Mouse (Mus musculus): ENCODE data around the gene Trank1. TPM values are rescaled to one million over a fixed set of nuclear protein-coding genes. Genes with fewer than 3 reads are reported as not detected.

Trank1 gene
- polyA plus RNA-seq, 1 experiment from 2014 or later, result 20.7 TPM

DNA sequence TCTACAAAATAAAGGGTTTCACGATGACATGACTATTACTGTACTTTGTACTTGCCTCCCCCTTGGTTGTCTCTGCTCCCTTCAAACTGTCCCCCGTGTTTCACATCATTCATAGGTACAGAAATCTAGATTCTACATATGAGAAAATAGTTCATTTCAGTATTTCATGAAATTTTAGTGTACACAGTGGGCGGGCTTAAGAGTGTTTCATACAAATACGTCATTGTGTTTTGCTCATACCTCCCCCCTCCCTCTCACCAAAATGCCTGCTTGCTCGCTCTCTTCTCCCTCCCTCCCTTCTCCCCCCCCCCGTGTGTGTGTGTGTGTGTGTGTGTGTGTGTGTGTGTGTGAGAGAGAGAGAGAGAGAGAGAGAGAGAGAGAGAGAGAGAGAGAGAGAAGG is 1.8 kb downstream of the Trank1 start:
- Histone ChIP-seq H3K4me1 (ENCODE audit: control insufficient read depth, insufficient read depth, low read length) (peaks cover 2% of the 10 kb centered on the region), H3K4me3 (ENCODE audit: low read depth, low read length) (peak overlapping the region; percentile 62), H3K27ac (ENCODE audit: low read length) (no peak overlapping the region), H3K9ac (ENCODE audit: low read depth, low read length) (no peak overlapping the region), H3K36me3 (ENCODE audit: control insufficient read depth, insufficient read depth, low read length) (0 out of 2 replicates have a peak, but pooled peaks cover 3% of the 10 kb centered on the region), H3K9me3 (replicated peaks; ENCODE audit: control insufficient read depth, low read length, poor library complexity, severe bottlenecking) (no peaks in the 10 kb centered on the region; the same call in 1 of the 2 replicates), H3K27me3 (ENCODE audit: control insufficient read depth, insufficient read depth, low read depth, low read length) (peaks cover 30% of the 10 kb centered on the region), H3K4me2 (ENCODE audit: low read length) (peak overlapping the region; percentile 84)
- ATAC-seq, result no peak
- WGBS, result 16% methylated on average over 5 of the region's 6 CpGs

DNA sequence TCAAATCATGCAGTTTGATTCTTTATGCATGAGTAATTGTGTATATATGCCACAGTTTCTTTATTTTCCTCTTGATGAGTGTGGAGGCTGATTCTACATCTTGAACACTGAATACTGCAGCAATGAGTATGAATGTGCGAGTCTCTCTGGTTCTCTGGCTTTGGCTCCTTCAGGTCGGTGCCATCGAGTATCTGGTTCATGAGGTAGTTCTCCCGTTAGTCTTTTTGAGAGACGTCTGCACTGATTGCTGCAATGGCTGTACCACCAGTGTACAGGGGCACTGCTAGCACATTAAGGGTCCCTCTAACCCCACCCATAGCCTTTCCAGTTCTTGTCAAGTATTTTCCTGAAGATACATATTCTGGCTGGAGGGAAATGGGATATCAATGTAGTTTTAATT is 2.3 kb downstream of the Trank1 start:
- peaks cover 2% of the 10 kb centered on the region for H3K4me1 ChIP-seq (ENCODE audit: control insufficient read depth, insufficient read depth, low read length)
- ATAC-seq, result no peak
- peaks cover 30% of the 10 kb centered on the region for H3K27me3 ChIP-seq (ENCODE audit: control insufficient read depth, insufficient read depth, low read depth, low read length)
- H3K9me3 ChIP-seq (replicated peaks; ENCODE audit: control insufficient read depth, low read length, poor library complexity, severe bottlenecking), result no peaks in the 10 kb centered on the region; the same call in 1 of the 2 replicates
- H3K36me3 ChIP-seq (ENCODE audit: control insufficient read depth, insufficient read depth, low read length), result 0 out of 2 replicates have a peak, but pooled peaks cover 3% of the 10 kb centered on the region
- H3K27ac ChIP-seq (ENCODE audit: low read length), result no peak overlapping the region
- H3K4me3 ChIP-seq (ENCODE audit: low read depth, low read length), result no peak overlapping the region
- no peak overlapping the region for H3K9ac ChIP-seq (ENCODE audit: low read depth, low read length)
- H3K4me2 ChIP-seq (ENCODE audit: low read length), result peak overlapping the region; percentile 84; the same call in 1 of the 2 replicates
- 24% methylated on average over 5 of the region's 5 CpGs for WGBS

DNA sequence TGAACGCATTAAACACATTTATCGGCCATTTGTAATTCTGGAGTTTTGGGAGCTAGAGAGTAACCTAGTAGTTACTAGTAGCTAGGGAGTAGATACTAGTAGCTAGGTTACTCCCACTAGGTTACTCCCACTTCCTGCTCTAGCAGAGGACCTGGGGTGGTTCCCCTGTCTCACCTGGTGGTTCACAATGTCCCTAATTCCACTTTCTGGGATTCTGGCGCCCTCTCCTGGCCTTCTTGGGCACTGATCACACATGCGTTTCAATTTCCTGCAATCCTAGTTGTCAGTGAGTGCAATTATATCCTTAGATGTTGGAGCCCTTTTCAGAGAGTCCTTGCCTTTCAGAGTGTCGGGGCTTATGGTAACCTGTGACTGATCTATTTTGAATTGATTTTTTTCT is 2.7 kb downstream of the Trank1 start:
- Histone ChIP-seq H3K4me3 (ENCODE audit: low read depth, low read length) (no peak overlapping the region), H3K27me3 (ENCODE audit: control insufficient read depth, insufficient read depth, low read depth, low read length) (peaks cover 30% of the 10 kb centered on the region), H3K36me3 (ENCODE audit: control insufficient read depth, insufficient read depth, low read length) (0 out of 2 replicates have a peak, but pooled peaks cover 3% of the 10 kb centered on the region), H3K9ac (ENCODE audit: low read depth, low read length) (no peak overlapping the region), H3K4me1 (ENCODE audit: control insufficient read depth, insufficient read depth, low read length) (peaks cover 2% of the 10 kb centered on the region), H3K27ac (ENCODE audit: low read length) (no peak overlapping the region), H3K9me3 (replicated peaks; ENCODE audit: control insufficient read depth, low read length, poor library complexity, severe bottlenecking) (no peaks in the 10 kb centered on the region; the same call in 1 of the 2 replicates), H3K4me2 (ENCODE audit: low read length) (no peak overlapping the region)
- WGBS, result 32% methylated on average over 5 of the region's 5 CpGs
- ATAC-seq, result no peak

DNA sequence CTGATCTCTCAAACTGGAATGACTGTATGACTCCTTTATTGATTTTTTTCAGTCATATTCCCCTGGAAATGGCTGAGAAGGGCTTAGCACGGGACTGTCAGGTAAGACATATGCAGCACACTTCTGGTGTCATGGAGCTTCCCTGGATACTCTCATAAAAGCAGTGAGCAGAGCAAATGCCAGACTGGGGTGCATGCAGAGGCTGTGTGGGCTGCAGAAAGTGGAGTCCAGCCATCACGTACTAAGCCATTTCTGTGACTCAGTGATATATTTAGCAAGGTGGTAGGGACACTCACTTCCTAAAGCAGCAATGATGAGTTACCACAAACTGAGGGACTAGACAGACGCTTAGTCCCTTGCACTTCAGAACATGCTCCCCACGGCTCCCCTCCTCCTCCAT is 9.4 kb downstream of the Trank1 start:
- no peak for ATAC-seq
- WGBS, result 85% methylated on average over 4 of the region's 4 CpGs
- Histone ChIP-seq H3K4me1 (ENCODE audit: control insufficient read depth, insufficient read depth, low read length) (no peaks in the 10 kb centered on the region), H3K4me2 (ENCODE audit: low read length) (no peak overlapping the region), H3K27me3 (ENCODE audit: control insufficient read depth, insufficient read depth, low read depth, low read length) (no peaks in the 10 kb centered on the region; the same call in 1 of the 2 replicates), H3K4me3 (ENCODE audit: low read depth, low read length) (no peak overlapping the region), H3K27ac (ENCODE audit: low read length) (no peak overlapping the region), H3K9ac (ENCODE audit: low read depth, low read length) (no peak overlapping the region), H3K9me3 (replicated peaks; ENCODE audit: control insufficient read depth, low read length, poor library complexity, severe bottlenecking) (no peaks in the 10 kb centered on the region), H3K36me3 (ENCODE audit: control insufficient read depth, insufficient read depth, low read length) (no peaks in the 10 kb centered on the region)

DNA sequence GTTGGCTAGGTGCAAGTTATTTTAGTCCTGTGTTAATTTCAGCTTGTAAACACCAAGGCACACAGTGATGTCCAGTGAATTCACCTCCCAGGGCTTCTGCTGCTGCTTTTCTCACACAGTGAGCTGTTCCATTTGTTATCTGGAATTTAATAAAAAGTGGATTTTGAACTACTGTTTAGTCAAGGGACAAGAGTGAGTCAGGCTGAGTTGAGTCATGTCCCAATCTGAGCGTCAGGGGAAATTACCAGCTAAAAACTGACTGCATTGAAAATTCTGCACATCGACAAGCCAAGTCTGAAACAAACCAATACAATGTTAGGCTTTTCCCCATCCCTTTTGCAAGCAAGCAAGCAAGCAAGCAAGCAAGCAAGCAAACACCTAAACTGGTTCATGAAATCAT is 13.3 kb downstream of the Trank1 start:
- Histone ChIP-seq H3K36me3 (ENCODE audit: control insufficient read depth, insufficient read depth, low read length) (no peaks in the 10 kb centered on the region), H3K27ac (ENCODE audit: low read length) (no peak overlapping the region), H3K27me3 (ENCODE audit: control insufficient read depth, insufficient read depth, low read depth, low read length) (no peaks in the 10 kb centered on the region; the same call in 1 of the 2 replicates), H3K4me3 (ENCODE audit: low read depth, low read length) (no peak overlapping the region), H3K4me1 (ENCODE audit: control insufficient read depth, insufficient read depth, low read length) (no peaks in the 10 kb centered on the region), H3K4me2 (ENCODE audit: low read length) (no peak overlapping the region), H3K9me3 (replicated peaks; ENCODE audit: control insufficient read depth, low read length, poor library complexity, severe bottlenecking) (no peaks in the 10 kb centered on the region), H3K9ac (ENCODE audit: low read depth, low read length) (no peak overlapping the region)
- no peak for ATAC-seq
- WGBS, result 72% methylated on average over 2 of the region's 2 CpGs

DNA sequence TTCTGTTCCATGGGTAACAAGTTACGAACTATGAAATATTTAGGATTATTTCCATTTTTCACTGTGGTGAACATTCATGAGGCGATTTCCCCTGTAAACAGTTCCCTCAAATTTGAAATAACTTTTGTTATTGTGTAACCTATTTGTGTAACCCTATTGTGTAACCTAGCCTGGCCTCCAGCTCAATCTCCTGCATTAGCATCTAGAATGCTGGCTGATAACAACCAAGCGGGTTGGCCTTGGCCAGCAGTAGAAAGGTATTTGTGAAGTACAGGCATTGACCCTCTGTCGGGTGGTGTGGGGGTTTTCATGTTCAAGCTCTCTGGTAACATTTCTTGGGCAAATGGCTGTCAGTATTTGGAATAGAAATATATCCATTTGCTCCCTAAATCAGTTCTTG is 18.3 kb downstream of the Trank1 start:
- Histone ChIP-seq H3K4me1 (ENCODE audit: control insufficient read depth, insufficient read depth, low read length) (no peaks in the 10 kb centered on the region), H3K27me3 (ENCODE audit: control insufficient read depth, insufficient read depth, low read depth, low read length) (no peaks in the 10 kb centered on the region), H3K4me3 (ENCODE audit: low read depth, low read length) (no peak overlapping the region), H3K9me3 (replicated peaks; ENCODE audit: control insufficient read depth, low read length, poor library complexity, severe bottlenecking) (no peaks in the 10 kb centered on the region), H3K4me2 (ENCODE audit: low read length) (no peak overlapping the region), H3K36me3 (ENCODE audit: control insufficient read depth, insufficient read depth, low read length) (no peaks in the 10 kb centered on the region), H3K9ac (ENCODE audit: low read depth, low read length) (no peak overlapping the region), H3K27ac (ENCODE audit: low read length) (no peak overlapping the region)
- ATAC-seq, result no peak
- WGBS, result 95% methylated on average over 4 of the region's 4 CpGs

DNA sequence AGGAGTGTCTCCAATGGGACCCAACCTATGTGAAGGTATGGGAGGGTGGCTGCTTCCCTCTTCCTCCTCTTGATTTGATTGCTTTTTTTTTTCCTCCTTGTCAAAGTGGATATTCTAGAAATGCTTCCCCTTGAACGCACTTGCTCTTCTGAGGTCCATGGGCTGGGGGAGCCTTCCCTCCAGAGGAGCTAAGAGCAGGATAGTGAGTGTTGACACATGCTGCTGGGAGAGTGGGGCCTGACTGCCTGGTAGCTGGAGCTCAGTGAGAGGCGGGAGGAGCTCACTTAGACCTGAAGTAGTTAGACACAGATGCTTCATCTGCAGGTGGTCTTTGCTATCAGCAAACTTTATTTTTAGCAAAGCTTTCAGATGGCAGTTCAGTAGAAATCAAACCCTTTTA is 22.3 kb downstream of the Trank1 start:
- H3K36me3 ChIP-seq (ENCODE audit: control insufficient read depth, insufficient read depth, low read length), result no peaks in the 10 kb centered on the region
- no peak overlapping the region for H3K9ac ChIP-seq (ENCODE audit: low read depth, low read length)
- WGBS, result 57% methylated on average over 2 of the region's 2 CpGs
- no peak overlapping the region for H3K4me3 ChIP-seq (ENCODE audit: low read depth, low read length)
- no peaks in the 10 kb centered on the region for H3K9me3 ChIP-seq (replicated peaks; ENCODE audit: control insufficient read depth, low read length, poor library complexity, severe bottlenecking)
- no peak for ATAC-seq
- no peaks in the 10 kb centered on the region for H3K27me3 ChIP-seq (ENCODE audit: control insufficient read depth, insufficient read depth, low read depth, low read length)
- H3K27ac ChIP-seq (ENCODE audit: low read length), result no peak overlapping the region
- no peak overlapping the region for H3K4me2 ChIP-seq (ENCODE audit: low read length)
- H3K4me1 ChIP-seq (ENCODE audit: control insufficient read depth, insufficient read depth, low read length), result no peaks in the 10 kb centered on the region

DNA sequence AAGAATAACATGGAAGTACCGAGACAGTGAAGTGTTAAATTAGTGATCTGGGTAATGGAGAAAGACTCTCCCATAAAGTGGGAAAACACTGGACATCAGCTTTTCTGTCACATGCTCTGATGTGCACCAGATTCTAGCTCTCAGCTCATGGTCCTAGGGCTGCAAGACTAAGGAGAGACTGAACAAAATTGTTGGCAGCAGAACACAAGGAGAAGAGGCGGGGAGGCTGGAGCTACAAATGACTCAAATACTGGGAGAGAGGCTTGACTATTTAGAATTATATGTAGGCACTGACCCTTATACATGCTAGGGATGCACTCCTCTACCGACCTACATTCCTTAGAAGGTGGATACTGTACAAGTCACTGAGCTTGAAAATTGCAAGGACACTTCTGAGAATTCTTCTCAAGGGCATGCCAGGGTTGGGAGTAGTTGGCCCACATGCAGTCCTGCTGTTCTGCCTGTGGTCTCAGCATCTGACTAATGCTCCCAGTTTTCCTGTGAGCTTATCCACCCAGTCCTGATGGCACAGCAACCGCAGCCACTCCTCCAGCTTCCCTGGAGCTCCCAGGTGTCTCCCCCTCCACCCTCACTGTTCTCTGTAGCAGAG is 23.1 kb downstream of the Trank1 start:
- no peak overlapping the region for H3K4me2 ChIP-seq (ENCODE audit: low read length)
- H3K27me3 ChIP-seq (ENCODE audit: control insufficient read depth, insufficient read depth, low read depth, low read length), result no peaks in the 10 kb centered on the region
- H3K36me3 ChIP-seq (ENCODE audit: control insufficient read depth, insufficient read depth, low read length), result no peaks in the 10 kb centered on the region
- no peak overlapping the region for H3K27ac ChIP-seq (ENCODE audit: low read length)
- no peak overlapping the region for H3K4me3 ChIP-seq (ENCODE audit: low read depth, low read length)
- H3K9me3 ChIP-seq (replicated peaks; ENCODE audit: control insufficient read depth, low read length, poor library complexity, severe bottlenecking), result no peaks in the 10 kb centered on the region
- no peak for ATAC-seq
- WGBS, result 70% methylated on average over 4 of the region's 4 CpGs
- no peaks in the 10 kb centered on the region for H3K4me1 ChIP-seq (ENCODE audit: control insufficient read depth, insufficient read depth, low read length)
- no peak overlapping the region for H3K9ac ChIP-seq (ENCODE audit: low read depth, low read length)

DNA sequence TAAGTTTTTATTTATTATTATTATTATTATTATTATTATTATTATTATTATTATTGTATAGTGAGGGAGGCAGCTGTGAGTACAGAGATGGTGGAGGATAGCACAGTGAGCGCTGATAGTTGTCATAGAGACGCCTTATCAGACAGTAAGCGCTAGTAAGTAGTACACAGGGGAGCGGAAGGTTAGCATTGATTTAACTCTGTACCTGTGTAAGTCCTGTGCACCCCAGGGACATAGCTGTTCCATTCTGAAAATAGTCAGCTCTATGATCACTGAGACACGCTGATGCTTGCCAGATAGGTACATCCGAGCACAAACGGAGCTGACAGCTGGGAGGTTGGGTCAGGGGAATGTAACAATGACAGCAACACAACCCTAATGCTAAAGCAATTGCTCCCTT is 39.7 kb downstream of the Trank1 start:
- Histone ChIP-seq H3K4me1 (ENCODE audit: control insufficient read depth, insufficient read depth, low read length) (peaks cover 23% of the 10 kb centered on the region), H3K27me3 (ENCODE audit: control insufficient read depth, insufficient read depth, low read depth, low read length) (no peaks in the 10 kb centered on the region), H3K4me2 (ENCODE audit: low read length) (peak overlapping the region; percentile 55), H3K36me3 (ENCODE audit: control insufficient read depth, insufficient read depth, low read length) (no peaks in the 10 kb centered on the region), H3K4me3 (ENCODE audit: low read depth, low read length) (no peak overlapping the region), H3K9ac (ENCODE audit: low read depth, low read length) (no peak overlapping the region), H3K27ac (ENCODE audit: low read length) (peak overlapping the region; percentile 89), H3K9me3 (replicated peaks; ENCODE audit: control insufficient read depth, low read length, poor library complexity, severe bottlenecking) (no peaks in the 10 kb centered on the region)
- peak; percentile 87 for ATAC-seq
- 33% methylated on average over 7 of the region's 7 CpGs for WGBS
